Mouse (Mus musculus): ENCODE data around the gene Pkig.
"Not testable (repeated sequence)": the region's sequence is repeated elsewhere in the genome, so short reads cannot be mapped to it uniquely, and the experiment has no call there.

The Pkig gene

DNA sequence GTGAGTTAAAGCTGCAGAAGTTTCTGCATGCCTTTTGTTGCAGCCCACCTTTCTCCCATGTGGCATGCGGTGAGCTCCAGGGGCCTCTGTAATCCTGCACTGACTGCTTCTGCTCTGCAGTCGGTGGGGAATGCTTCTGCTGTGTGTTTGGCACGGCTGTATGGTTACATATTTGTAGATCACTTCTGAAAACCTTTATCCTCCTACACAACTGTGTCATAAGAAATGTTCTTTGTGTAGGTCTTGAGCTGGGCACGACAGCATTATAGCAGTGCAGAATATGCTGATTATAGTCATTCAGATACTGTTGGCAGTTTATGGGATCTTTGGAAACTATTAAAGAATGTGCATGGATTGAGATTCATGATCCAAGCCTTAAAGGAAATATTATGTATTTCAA lies 27.1 kb downstream of the Pkig start:
- no peak for DNase-seq (ENCODE audit: low spot score)

GRCm38 (mm10) chr2:163685761-163686200 lies 27.6 kb downstream of the Pkig start:
- no peak for DNase-seq (ENCODE audit: low spot score)

GRCm38 (mm10) chr2:163686233-163686632 lies 28.0 kb downstream of the Pkig start:
- DNase-seq (ENCODE audit: low spot score): no peak

DNA sequence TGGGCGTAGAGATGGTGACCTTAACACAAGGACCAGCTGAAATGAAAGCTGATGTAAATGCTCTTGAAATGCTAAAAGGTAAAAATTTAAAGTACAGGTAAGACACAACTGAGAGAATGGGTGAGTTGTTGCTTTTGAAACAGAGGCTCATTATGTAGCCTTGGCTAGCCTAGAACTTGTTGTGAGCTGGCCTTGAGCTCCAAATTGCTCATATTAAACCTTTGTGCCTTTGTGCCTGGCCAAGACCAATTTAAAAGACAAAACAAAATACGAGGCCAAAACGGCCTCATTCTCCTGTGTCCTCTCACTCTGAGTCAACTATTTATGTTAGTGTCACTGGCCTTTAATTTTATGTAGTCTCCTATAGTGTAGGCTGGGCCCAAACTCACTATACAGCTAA lies 28.7 kb downstream of the Pkig start:
- no peak for DNase-seq (ENCODE audit: low spot score)

DNA sequence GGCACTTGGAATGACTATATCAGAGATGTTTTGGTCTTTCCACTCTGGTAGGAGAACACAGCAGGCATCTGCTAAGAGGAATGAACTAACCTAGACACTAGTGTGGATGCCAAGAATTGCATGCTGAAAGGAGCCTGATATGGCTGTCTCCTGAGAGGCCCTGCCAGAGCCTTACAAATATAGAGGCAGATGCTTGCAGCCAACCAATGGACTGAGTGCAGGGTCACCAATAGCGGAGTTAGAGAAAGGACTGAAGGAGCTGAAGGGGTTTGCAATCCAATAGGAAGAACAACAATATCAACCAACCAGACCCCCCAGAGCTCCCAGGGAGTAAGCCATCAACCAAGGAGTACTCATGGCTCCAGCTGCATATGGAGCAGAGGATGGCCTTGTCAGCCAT lies 30.2 kb downstream of the Pkig start:
- DNase-seq (ENCODE audit: low spot score): not testable (repeated sequence)

DNA sequence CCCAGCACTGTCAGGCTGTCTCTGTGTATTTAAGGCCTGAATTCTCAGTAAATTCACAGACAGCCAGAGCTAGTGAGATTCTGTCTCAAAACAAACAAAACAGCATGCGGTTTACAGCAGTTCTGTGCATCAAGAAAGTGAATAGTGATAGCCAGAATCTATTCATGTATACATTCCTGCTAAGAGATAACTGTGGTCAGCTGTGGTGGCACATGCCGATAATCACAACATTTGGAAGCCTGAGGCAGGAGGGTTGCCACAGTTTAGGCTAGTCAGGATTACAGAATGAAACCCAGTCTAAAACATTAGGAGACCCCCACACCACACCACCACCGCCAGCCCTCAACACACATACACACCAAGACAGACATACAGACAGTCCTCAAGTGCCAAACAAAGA lies 31.6 kb downstream of the Pkig start:
- no peak for DNase-seq (ENCODE audit: low spot score)

DNA sequence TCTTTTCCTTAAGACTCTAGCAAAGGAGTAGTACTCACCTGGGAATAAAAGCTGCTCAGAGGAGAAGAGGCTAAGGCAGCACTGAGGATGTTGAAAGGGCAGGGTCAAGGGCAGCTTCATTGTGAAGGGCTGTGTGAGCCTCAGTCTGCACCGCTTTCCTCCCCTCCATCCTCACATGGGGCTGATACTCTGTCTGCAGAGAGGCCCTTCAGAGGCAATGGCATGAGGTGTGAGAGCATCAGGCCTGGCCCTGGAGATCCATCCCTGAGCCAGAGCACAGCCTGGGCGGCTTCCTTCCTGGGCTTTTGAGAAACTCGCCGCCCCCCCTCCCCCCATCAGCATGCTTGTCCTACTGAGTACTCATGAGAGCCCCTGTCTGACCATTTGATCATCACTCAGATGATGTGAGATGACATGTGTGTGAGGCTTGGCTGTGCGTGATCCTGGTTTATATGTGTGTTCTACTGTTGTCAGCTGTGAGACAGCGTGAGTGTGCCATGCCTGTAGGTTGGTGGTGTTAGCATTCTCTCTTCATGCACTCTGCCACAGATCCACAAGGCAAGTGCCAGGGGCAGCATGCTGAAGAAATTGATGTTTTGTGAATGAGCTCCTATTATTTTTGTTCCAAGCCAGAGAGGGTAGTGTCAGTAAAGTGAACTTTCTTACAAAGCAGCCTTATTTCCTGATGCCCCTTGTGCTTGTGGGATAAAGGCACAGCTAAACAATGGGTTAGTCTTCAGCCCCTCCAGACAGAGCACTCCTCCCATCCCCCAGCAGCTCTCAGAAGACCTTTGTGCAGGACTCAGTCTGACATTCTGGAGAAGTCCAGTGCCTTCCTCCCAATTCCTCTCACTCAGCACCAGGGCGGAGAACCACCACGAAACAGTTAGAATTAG lies 32.5 kb downstream of the Pkig start:
- no peak for DNase-seq (ENCODE audit: low spot score)

DNA sequence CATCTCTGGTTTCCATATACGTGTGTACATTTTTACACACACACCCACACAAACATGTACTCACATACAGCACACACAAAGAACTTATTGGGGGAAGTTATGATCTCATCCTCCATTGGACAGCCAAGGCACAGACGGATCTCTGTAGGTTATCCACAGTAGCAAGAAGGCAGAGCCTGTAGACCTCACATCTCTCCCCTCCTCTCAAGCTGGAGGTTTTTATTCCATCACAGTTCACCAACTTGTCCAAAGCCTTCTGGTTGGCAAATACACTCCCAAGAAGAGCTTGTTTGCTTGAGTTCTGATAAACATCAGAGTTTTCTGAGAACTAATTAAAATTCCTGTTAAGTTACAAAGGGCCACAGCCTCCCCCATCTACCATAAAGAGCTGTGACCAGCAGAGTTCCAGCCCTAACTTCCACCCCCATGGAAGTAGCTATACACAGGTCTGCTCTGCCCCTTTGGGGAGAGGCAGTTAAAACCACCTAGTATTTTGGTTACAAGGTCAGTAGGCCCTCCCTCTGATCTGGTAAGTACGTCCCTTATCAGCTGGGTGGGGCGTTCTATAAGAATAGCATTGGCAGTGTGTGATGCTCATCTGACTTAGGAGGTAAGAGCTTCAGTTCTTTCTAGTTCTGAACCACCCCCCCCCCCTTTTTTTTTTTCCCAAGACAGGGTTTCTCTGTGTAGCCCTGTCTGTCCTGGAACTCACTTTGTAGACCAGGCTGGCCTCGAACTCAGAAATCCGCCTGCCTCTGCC lies 33.8 kb downstream of the Pkig start:
- DNase-seq (ENCODE audit: low spot score): no peak

DNA sequence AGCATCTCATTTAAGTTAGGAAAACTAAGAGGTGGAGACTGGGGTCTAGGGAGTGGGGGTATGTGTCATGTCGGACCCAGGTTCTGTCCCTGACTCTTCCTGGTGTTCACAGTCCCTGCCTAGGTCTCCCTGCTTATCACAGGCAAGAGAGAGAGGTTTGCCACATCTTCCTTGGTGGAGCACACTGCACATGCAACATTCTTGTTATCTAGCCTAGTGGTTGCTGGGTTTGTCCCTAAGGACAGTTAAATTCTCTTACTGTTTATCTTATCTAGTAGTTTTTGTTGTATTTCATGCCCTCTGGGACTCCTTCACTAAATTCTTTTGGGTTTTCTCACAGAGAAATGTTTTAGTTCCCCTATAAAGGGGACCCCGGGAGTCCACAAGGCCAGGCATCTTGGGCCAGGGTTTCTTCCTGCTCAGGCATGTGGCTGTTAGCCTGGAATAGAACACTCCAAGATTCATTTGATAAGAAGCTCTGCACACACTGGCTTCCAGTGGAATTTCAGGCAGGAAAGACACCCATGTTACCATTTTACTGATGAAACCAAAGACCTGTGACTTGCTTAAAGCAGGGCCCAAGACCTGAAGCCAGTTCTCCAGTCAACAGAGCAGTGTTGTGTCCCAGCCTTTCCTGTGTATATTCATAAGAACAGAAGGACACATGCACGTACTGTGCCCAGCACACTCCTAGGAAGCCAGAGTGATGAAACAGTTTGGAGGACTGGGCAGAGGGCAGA lies 34.9 kb downstream of the Pkig start:
- DNase-seq (ENCODE audit: low spot score): no peak

GRCm38 (mm10) chr2:163693716-163694314 lies 35.6 kb downstream of the Pkig start:
- DNase-seq (ENCODE audit: low spot score): no peak

- DNase-seq (ENCODE audit: low spot score): no peak
These were observed 38.6 kb downstream of the Pkig start for GRCm38 (mm10) chr2:163696763-163697162.

DNA sequence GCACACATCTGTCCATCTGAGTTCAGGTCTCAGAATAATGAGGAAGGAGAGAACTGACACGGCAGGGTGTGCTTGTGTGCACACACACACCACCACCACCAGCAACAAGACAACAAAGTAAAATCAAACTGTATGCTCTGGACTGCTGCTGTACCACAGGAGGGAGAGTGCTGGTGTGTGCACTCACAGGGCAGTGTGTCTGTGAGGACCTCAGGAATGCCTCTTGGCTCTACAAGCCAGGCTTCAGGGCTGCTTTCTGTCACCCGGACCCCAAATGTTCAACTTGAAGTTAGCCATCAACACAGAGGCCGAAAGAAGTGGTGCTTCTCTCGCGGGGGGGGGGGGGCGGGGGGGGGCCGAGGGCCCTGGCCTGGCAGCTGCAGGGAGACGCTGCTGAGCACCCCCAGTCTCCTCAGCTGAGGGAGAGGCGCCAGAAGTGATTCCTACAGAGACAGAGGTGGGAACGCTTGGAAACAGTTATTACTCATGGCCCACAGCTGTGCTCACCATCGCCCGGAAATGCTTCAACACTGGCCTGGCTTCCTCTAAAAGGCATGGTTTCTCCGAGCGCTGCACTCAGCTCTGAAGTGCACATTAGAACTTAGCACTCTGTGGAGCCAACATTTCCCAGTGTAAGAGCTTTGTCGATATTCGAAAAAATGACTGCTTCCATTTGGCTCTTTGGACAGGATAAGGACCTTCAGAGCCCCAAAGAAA lies 39.7 kb downstream of the Pkig start:
- no peak for DNase-seq (ENCODE audit: low spot score)

- DNase-seq (ENCODE audit: low spot score): no peak
These were observed 41.0 kb downstream of the Pkig start for GRCm38 (mm10) chr2:163699078-163699780.

DNA sequence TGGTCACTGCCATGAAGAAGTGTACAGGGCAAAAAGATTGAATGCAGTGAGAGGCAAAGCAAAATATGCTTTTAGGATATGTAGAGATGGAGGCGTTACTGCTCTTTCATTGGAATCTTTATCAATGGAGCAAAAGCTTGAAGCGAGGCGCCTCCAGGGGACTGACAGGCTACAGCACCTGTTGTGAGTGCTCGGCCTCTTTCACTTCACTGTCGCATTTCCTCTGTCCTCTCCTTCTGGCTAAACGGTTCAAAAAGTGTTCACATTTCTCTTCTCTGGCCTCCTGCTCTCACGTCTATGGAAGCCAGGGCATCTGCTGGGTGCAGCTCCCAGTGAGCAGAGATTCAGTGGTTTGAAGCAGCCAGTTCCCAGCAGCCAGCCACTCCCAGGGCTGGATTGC lies 44.2 kb downstream of the Pkig start:
- no peak for DNase-seq (ENCODE audit: low spot score)

GRCm38 (mm10) chr2:163702921-163703320 lies 44.7 kb downstream of the Pkig start:
- no peak for DNase-seq (ENCODE audit: low spot score)

- DNase-seq (ENCODE audit: low spot score): no peak
These were observed 45.5 kb downstream of the Pkig start for GRCm38 (mm10) chr2:163703599-163704260.

DNA sequence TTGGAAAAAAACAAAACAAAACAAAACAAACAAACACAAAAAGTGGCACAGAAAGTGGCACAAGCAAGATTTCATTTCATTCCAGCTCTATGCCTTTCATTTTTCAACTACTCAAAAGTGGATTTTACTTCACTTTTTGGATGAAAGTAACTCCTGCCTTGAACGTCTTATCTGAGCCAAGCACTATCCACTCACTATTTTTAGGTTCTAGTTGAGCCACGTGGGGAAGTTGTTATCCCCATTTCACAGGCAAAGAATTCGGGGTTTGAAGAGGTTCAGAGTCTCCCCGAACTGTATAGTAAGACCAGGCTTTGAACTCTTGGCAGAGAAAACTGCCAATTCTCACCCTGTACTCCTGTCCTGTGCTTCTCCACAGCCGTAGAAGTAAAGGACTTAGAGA lies 50.1 kb downstream of the Pkig start:
- no peak for DNase-seq (ENCODE audit: low spot score)

DNA sequence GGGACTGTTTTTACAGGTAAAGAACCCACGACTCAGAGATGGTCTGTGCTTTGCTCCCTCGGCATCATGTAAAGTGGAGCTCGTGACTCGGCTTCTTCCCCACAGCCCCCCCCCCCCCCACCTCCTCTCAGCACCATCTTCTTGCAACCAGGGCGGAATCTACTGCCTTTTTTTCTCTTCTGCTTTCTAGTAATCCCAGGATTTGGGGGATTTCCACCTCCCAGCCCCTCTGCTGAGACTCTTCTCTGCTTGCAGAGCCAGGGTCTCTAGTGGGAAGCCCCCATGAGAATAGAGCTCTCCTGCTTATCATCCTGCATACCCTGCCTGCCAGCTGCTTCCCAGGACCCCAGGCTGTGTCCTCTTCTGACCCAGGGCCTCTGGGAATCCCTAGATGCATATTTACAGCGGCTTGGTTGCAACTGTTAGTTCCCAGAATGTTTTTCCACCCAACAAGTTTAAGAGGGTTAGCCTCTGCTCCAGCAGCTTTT lies 50.6 kb downstream of the Pkig start:
- DNase-seq (ENCODE audit: low spot score): no peak

GRCm38 (mm10) chr2:163710000-163710399 lies 51.8 kb downstream of the Pkig start:
- no peak for DNase-seq (ENCODE audit: low spot score)

GRCm38 (mm10) chr2:163710606-163711159 lies 52.5 kb downstream of the Pkig start:
- no peak for DNase-seq (ENCODE audit: low spot score)
